Mouse (Mus musculus) gastrocnemius, postnatal 10 days (tissue): Measurements from ENCODE around the gene Micall1. TPM values are rescaled to one million over a fixed set of nuclear protein-coding genes. Genes with fewer than 3 reads are reported as not detected.

Experiments
- DNase-seq: peaks from one replicate; pipeline ENCODE4 v3.0.0; 2021; ENCODE audit warnings: mixed read lengths
- total RNA-seq, 2 experiments: library from RNA; stranded (reverse); gene quantifications; 2 replicates each; pipeline ENCODE4 v1.2.3; 2021

Gene Micall1
- total RNA-seq, 2 experiments from 2014 or later, result 17.4 to 20.4 TPM

DNA sequence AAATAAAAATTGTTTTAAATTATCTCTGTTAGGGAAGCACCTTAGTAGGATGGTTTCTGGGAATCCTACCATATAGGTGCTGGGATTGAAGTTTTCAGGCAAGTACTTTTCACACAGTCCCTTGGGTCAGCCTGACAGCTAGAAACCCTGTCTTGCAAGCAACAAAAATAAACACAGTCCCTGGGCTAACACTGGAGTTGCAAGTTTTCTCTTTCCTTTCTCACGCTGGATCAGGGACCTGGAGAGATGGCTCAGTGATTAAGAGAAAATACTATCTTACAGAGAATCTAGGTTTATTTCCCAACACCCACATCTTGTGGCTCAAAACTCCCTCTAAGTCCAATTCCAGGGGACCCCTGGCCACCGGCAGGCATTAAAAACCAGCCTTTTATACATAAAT is 11.6 kb upstream of the Micall1 start:
- no peak for DNase-seq

GRCm38 (mm10) chr15:79097611-79098025 is 11.1 kb upstream of the Micall1 start:
- DNase-seq, result peak; percentile 70

DNA sequence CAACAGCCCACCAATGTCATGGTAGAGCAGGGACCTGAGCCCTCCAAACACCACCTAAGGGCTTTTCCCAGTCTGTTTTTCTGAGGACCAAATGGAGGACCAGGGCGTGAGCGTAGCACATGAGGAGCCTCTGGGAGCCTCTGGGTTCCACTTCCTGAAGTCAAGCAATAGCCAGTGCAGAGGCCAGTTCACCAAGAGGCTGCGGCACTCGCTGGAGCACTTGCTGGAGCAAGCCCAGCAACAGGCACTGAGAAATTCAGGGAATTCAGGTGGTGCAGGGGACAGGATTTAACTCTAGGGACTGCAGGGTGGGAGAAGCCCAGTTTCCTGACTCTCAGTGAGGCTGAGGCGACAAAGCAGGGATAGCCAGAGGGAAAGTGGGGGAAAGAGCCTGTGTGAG is 10.5 kb upstream of the Micall1 start:
- peak; percentile 10 for DNase-seq

- DNase-seq, result no peak
Measured at GRCm38 (mm10) chr15:79098868-79099267, 9.8 kb upstream of the Micall1 start.

DNA sequence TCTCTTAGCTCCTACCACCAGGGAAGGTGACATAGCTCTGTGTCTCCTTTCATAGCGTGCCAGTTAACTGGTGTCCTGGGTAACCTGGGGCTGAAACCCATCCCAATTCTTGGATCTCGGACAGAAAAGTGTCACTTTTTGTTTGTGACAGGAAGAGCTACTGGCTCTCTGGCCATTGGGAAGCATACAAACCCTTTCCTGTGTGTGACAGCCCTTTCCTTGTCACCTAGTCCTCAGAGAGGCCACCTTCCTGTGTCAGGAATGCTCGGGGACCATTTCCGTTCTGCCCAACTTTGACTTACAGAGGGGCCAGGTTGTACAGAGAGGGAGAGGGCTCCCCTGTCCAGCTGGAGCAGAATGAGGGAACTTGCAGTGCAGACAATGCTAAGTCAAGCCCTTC is 9.2 kb upstream of the Micall1 start:
- no peak for DNase-seq

- DNase-seq, result no peak
Measured at GRCm38 (mm10) chr15:79100391-79100790, 8.3 kb upstream of the Micall1 start.

DNA sequence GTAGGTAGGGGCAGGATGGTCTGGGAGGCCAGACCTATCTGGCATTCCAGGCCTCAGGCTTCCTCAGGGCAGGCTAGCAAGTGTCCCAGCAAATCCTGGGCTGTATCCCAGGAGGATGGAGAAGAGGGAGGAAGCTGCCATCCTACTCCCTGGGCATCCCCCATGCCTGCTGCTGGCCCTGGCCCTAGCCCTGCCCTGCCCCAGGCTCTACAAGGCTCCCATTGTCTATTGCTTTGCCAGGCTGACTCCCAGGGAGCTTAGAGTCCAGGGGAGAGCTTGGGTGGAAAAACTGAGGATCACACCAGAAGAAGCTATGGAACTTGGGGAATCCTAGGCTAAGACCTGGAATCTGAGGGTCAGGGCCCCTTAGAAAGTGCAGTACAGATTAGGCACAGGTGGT is 7.2 kb upstream of the Micall1 start:
- no peak for DNase-seq

DNA sequence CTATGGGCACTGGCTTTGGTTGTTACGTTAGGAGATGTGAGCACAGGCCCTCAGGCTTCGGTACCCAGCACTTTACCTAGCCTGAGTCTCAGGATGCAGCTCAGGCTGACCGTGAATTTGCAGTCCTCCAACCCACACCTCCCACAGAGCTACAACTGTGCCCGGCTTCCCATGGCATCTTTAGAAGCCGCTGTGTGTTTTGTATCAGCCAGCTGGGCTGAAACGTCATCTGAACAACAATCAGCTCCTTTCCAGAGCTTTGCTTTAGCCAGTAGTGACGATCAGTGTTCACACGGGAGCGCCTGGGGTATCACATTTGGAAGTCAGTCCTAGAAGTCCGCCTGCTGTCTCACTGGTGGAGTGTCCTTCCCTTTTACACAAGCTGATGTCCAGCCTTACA is 5.4 kb upstream of the Micall1 start:
- DNase-seq, result no peak

DNA sequence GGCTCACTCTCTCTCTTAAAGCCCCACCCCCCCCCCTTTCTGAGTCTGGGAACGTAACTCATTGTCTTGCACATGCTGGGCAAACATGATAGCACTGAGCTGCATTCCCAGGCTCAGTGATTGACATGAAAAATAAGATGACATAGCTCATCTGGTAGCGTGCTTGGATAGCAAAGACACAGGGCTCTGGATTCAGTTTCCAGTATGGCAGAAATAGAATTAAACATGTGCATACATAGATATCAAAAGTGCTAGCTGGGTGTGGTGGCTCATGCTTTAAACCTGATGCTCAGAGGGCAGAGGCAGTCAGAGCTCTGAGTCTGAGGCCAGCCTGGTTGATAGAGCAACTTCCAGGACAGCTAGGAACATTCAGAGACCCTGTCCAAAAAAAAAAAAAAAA is 2.9 kb upstream of the Micall1 start:
- no peak for DNase-seq

DNA sequence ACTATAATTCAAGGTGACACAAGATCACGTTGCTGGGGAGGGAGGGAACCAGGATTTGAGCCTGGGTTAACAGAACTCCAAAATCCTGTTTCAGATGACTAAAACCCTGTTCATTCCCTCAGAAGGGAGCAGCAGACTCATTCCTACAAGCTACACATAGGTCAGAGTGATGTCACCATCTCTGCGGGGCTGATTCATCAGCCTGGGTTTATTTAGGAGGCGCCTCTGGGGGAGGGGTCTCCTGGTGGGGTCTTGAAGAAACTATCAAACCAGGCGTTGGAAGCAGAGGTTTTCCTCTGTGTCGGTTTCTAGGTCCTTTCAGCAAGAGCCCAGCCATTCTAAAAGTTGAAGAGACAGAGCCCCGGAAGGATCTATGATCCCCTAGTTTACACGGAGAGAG is 732 bp upstream of the Micall1 start:
- DNase-seq, result no peak

DNA sequence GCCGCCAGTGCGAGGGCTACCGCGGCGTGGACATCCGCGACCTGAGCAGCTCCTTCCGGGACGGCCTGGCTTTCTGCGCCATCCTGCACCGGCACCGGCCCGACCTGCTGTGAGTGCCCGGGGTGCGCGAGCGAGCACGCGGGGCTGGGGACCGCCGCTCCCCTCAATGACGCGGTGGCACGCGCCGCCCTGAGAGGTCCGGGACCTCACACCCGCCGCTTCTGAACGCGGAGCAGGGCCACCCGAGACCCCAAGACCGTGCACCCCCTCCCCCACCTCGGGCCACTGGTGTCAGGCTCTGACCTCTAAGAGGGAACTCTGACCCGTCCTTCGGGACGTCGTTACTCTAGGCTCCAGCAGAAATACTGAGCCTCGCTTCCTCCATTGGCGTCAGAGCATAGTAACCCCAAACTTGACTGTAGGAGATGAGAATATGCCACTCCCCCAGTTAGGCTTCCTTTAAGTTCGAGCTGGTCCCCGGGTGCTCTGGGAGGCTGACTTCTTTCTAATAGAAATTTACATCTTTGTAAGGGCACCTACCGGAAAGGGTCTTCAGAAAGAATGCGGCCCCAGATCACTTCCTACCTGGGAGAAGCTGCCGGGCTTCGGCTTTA is 730 bp downstream of the Micall1 start:
- DNase-seq, result no peak

GRCm38 (mm10) chr15:79110031-79110430 is 1.3 kb downstream of the Micall1 start:
- no peak for DNase-seq

- DNase-seq, result no peak
Measured at GRCm38 (mm10) chr15:79110528-79110927, 1.8 kb downstream of the Micall1 start.

GRCm38 (mm10) chr15:79111774-79112173 is 3.1 kb downstream of the Micall1 start:
- DNase-seq, result no peak

- DNase-seq, result no peak
Measured at GRCm38 (mm10) chr15:79115276-79115675, 6.6 kb downstream of the Micall1 start.

DNA sequence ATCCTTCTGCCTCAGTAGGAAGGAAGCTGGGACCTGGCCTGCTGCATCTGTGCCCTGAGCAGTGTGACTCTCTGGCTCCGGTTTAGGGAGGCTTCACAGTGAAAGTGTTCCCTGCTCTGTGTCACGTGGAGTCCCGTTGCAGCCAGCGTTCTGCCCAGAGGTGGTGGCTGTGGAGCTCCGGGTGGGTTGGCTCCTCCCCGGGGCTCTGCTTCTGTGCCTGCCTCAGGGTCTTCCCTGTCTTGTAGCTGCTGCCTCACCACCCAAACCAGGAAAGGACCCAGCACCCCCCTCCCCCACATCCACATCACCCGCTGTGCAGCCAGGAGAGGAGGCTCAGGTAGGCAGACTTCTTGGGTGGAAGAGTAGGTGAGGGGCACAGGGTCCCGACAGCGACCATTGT is 10.8 kb downstream of the Micall1 start:
- no peak for DNase-seq

- DNase-seq, result no peak
Measured at GRCm38 (mm10) chr15:79122119-79122518, 13.4 kb downstream of the Micall1 start.

- no peak for DNase-seq
Measured at GRCm38 (mm10) chr15:79122546-79122945, 13.8 kb downstream of the Micall1 start.

GRCm38 (mm10) chr15:79123751-79124150 is 15.1 kb downstream of the Micall1 start:
- no peak for DNase-seq

- no peak for DNase-seq
Measured at GRCm38 (mm10) chr15:79124331-79124875, 15.7 kb downstream of the Micall1 start.

DNA sequence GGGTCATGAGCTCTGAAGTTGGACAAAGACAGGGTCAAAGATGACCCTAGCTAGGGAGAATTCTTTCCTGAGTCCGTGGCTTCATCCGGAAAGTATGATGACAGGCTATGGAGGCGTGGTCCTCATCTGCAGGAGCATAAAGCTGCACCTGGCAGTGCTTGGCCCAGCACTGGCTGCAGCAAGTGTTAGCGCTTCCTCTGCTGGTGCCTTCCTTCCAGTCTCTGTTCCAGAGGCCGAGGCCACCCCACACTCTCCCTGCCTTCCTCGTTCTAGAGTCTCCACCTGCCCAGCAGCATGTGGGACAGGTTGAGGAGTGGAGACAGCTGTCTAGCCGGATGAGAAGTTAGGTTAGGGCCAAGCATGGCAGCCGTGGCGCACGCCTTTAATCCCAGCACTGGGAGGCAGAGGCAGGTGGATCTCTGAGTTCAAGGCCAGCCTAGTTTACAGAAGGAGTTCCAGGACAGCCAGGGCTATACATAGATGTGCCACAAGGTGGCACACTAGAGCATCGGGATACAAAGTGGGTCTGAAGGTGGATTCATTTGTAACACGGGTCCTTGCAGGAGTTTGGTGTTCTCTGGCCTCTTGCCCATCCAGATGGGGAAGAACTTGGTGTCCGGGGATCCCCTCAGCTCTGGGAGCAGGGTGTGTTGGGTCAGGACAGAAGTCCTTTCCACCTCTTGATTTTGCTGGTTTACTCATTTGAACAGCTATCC is 17.7 kb downstream of the Micall1 start:
- peak; percentile 50 for DNase-seq

DNA sequence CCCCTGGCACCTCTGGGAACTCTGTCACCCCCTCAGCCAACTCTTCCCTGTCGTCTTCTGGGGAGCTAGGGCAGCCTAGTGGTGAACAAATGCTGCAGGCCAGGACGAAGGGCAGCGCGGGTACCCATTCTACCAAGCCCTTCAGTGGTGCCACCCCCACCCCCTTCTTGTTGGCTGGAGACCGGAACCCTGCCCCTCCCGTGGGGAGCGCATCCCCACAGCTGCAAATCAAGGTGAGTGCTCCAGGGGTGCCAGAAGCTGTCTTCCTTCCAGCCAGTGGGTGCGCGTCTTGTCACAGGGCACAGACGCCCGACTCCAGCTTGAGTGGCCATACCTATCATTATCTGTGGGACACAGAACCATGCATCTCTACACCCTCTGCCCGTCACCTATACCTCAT is 18.4 kb downstream of the Micall1 start:
- DNase-seq, result no peak

DNA sequence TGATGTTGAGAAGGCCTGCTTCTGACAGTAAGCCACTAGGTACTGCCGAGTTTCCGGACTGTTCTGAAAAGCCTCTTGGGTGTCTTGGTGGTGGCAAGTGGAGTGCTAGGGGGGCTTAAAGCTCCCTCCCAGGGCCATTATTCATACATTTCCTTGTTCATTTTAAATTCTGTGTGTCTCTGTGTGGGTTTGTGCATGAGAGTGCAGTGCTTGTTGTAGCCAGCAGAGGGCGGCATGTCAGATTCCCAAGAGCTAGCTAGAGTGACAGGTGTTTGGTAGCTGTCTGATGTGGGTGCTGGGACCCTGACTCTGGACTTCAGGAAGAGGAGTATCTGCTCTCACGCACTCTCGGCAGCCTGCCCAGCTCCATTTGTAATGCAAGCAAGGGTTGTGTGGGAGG is 19.5 kb downstream of the Micall1 start:
- DNase-seq, result no peak

- DNase-seq, result no peak
Measured at GRCm38 (mm10) chr15:79129311-79129710, 20.6 kb downstream of the Micall1 start.
